Mouse (Mus musculus): ENCODE results near the gene Trio.

DNA sequence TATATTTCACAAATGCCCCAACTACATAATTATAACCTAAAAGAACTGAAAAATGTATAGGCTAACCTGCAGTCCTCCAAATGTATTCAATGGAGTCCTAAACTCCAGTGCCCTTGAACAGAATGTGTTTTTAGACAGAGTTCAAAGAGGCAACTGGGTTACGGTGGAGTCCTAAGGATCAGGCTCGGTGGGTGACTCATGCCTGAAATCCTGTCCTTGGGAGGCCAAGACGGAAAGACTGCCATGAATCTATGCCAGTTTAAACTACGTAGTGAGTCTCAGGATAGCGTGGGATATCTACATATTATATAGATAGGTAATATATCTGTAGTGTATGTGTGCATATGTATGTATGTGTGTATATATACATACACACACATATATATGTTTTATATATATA lies 234.5 kb downstream of the Trio start:
- no peak for TF ChIP-seq CTCF (IDR thresholded peaks at IDR 0.05; ENCODE audit: low read depth, low read length)
- TF ChIP-seq POLR2A (IDR thresholded peaks at IDR 0.05; ENCODE audit: borderline replicate concordance, low read depth, low read length) = no peak
